Mouse (Mus musculus) embryo, embryonic 10.5 days (tissue): ENCODE data around the gene Pcmt1.

ENCODE experiments used
- DNase-seq: peaks from one replicate; pipeline ENCODE4 v3.0.0-alpha.2; 2015; ENCODE audit warnings: low spot score

The Pcmt1 gene

GRCm38 (mm10) chr10:7589592-7590233, 91.2 kb downstream of the Pcmt1 start, which contains the start of gene Lrp11:
Gene Lrp11, plus strand, starts transcription at chr10:7589800.
- DNase-seq = peak; percentile 90

GRCm38 (mm10) chr10:7586771-7587170, 94.2 kb downstream of the Pcmt1 start:
- DNase-seq = no peak

GRCm38 (mm10) chr10:7582891-7583557, 97.9 kb downstream of the Pcmt1 start:
- DNase-seq = no peak

GRCm38 (mm10) chr10:7582157-7582890, 98.6 kb downstream of the Pcmt1 start:
- DNase-seq = no peak

- DNase-seq = no peak
Observed at GRCm38 (mm10) chr10:7581401-7581800, 99.5 kb downstream of the Pcmt1 start.
